Mouse (Mus musculus) neutrophil, adult 5-6 weeks (primary cell): ENCODE results near the gene Clnk. TPM values are rescaled to one million over a fixed set of nuclear protein-coding genes. Genes with fewer than 3 reads are reported as not detected.

Experiments used
- ATAC-seq: fragments of 151-379, 151-347 bp; 2 replicates; pipeline ENCODE4 v1.8.0; 2017; ENCODE audit warnings: mild to moderate bottlenecking, moderate TSS enrichment; ENCODE audit not compliant: insufficient number of reproducible peaks, poor library complexity, low FRiP score, severe bottlenecking; ENCODE audit errors: extremely low read depth
- total RNA-seq: library from RNA; stranded (forward); fragments of 200-1000 nt; gene quantifications from 2 replicates; pipeline ENCODE4 v1.2.3, GENCODE M21; 2017

Clnk gene
- total RNA-seq, 1 experiment from 2014 or later = not detected

DNA sequence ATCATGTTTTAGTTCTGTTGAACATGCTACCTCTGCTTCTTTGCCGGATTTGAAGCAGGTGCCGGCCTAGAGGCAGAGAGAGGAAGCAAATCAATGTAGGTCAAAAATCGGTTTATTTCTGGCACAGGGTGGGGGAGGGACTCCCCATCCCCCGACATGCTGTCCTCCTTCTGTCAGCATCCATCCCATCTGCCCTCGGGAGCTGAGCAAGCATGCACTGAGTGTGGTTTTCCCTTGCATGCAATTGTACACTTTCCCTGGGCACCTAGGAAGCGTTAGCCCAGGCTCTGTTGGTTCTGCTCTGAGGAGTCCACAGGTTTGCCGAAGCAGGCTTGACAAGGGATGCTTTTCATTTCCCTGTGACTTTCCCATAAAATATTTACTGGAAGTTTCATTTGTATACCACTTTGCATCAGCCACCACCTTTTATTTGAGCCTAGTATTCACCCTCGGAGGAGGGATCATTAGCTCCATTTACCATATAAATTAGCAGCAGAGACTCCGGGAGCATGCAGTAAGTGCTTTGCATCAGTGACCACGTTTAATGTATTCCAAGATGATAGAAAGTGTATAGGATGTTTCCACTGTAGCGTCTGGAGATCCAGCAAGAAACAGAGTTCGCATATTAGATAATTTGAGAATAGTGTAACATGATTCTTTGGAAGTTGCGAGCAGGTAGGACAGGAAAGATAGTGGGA, 14.2 kb downstream of the Clnk start:
- no peak for ATAC-seq

DNA sequence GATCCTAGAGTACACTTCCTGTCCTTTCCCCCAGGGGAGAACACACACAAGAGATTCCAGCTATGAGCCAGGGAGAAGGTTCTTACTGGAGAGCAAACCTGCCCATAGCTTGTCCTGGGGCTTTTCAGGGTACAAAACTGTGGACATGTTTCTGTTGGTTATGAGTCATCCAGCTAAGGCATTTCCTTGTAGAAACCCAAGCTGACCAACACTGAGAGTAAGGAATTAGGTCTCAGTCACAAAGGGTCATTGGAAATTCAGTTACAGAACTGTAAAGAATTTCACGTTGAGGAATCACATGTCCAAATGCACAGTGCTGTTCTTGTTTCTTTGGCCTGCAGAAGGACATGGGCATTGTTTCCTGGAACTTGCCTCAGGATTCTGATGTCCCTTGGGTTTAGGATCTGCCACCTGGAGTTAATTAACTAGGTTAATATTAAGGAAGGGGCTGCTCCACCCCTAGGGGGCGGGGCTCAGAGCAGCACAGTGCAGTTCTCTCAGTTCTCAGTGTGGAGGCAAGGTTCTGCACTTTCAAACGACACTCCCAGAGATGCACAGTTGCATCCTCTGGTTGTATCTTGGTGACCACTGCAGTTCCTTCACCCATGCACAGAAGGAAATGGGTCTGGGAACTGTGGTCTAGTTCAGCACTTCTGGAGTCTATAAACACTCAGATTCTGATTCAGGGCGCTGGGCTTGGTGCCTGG, 18.4 kb downstream of the Clnk start:
- ATAC-seq = no peak

DNA sequence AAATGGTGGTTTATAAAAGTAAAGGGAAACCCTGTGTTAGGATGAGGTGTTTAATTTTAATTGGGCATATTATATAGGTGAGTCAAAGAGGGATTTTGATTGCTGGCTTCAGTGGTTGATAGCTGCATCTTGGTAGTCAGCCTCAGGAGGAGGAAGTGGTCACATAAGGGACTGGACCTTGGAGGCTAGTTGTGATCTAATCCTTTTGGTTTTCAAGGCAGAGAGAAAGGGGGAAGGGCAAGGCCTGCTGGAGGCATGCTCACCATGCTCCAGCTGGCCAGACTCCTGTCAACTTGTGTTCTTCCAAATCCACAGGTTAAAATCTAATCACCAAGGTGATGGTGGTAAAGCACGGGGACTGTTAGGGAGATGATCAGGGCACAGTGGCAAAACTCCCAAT, 19.0 kb downstream of the Clnk start:
- no peak for ATAC-seq

DNA sequence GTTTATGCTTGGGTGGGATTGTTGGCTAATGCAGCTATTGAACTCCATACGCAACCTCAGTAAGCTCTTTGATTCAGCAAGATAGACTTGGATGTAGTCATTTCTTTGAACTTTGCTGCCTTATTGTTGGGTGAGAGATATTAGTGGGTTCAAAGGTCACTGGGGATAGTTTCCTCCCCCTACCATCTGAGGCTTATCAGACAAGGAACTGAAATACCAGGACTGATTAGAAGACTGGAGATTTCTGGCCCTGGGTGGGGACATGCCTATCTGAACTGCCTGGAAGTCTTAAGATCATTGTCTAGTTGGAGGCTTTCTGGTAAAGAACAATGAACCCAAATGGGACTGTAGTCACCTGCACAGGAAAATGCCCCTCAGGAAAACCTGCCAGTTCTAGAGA, 26.4 kb downstream of the Clnk start:
- no peak for ATAC-seq

DNA sequence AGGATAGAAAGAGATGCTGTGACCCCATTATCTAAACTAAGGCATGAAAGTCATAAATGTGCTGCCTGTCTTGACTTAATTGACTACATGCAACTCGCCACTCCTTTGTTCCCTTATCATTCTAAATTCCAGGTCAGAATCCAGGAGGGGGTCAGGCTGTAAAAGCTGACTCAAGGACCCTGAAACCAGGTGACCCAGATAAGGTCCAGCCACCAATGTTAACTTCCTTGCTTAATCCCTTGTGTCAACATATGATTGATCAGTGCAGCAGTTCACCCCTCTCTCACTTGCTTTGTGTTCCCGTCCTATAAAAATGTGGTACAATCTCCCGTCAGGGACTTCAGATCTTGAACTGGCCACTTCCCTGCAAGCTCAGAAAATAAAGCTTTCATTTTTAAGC, 31.1 kb downstream of the Clnk start:
- no peak for ATAC-seq

DNA sequence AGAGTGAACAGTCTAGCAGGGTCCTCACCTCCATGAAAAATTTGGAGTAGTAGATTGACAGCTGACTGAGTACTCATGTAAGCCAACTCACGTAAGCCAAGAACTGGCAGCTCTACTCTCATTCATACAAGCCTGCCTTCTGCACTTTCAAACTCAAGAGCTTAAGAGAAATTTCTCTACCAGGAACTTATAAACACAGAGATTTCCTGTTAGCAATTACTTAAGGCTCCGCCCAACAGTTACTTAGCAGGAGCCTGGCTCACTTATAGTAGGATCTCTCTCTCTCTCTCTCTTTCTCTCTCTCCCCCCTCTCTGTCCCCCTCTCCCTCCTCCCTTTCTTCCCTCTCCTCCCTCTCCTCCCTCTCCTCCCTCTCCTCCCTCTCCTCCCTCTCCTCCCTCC, 32.3 kb downstream of the Clnk start:
- no peak for ATAC-seq

DNA sequence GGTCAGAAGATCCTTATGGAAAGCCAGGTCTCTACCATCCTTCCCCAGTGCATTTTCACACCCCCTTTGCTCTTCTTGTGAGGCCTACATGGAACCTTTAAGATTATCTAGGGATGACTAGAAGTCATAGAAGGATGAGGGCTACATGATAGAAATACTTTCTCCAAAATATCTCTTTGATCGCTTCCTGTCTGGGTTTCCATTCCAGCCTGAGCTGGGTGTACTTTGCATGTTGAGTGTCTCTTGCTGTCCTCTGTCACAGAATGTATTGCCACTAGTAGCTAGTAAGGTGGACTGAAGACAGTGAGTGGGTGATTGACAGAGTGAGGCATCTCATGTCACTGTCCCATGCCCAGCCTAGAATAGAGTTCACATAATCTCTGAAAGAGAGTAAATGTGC, 36.6 kb downstream of the Clnk start:
- ATAC-seq = no peak

DNA sequence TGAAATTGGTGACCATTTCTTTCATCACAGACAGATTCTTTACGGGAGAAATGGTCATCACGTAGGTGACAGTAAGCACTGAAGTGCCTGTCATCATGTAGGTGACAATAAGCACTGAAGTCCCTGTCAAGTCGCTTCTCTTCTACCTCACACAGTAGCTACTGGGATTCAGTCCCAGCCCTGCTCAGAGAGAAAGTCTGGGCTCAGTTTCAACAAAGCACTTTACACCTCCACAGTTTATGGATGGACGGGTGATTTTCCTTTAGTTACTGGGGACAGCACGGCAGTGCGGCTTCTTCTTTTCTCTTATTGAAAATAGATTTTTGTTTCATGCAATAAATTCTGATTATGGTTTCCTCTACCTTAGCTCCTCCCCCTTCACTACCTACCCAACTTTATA, 49.3 kb downstream of the Clnk start:
- no peak for ATAC-seq

DNA sequence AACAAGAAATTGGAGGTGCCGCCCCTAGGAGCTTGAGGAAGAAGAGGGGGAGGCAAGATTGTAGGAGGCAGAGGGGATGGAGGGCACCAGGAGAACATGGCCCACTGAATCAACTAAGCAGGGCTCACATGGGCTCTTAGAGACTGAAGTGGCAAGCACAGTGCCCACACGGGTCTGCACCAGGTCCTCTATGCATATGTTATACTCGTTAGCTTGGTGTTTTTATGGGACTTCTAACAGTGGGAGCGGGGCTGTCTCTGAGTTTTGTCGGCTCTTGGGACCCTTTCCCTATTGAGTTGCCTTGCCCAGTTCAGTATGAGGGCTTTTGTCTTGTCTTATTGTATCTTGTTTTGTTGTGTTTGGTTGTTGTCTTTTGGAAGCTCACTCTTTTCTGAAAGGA, 50.0 kb downstream of the Clnk start:
- no peak for ATAC-seq

DNA sequence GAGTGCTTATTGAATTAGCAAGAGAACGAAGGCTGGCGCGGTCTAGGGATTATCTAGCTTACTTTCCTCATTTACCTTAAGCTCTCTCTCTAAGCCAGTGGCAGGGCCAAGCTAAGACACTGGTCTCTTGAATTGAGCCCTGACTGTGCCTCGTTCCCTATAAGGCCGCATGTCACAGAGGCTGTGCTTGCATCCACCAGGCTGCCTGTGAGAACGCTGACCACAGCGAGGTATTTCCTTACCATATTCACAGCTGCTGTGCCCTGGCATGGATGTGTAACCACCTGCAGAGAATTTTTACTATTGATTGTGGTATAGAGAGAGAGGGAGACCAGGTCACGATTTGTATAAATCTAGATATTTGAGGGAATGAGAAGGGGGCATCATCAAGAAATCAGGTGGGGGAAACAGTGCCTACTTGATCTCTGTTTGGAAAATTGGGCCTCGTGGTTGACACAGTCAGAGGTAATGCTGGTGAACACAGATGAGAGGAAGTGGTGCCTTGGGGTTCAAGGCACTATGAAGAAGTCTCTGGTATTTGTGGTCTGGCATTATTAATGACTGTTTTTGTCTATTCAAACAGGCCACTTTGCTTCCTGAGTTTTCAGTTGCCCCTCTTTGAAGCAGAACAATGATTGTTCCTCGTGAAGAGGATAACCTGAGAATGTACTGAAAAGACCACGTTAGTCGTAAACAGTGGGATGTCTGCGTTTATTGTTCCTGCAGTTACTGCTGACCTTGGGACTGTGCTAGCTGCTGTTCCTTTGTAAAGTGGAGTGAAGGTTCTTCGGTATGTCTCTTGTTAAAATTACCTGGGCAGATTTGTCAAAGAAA, 52.3 kb downstream of the Clnk start:
- no peak for ATAC-seq

DNA sequence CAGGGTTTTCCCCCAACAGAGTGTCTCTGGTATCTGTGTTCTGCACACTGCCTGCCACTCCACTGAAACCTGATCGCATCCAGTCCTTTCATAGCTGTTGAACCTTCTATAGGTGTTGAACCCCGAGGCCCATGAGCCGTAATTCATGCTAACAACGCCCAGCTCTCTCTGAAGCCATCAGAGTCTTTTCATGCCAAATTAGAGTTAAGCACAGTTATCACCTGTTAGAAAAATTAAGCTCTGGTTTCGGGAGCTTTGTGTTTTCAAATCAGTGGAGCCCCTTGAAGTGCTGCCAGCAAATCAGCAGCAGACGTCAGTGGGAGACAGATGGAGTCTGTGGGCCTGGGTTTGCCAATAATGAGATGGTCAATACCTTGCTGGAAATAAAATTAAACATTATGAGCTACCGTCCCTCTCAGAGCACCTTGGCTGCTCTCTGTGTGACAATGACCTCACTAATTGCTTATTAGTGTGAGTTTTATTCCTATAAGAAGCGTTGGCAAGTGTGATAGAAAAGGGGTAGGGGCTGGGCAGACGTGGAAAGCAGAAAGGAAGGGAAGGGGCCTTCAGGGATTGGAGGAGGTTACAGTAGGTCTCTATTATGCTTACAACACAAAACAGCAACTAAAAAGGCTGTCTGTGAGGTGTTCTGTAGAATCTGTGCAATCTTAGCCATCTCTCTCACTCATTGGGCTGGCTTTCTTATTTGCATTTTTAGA, 63.1 kb downstream of the Clnk start:
- no peak for ATAC-seq

DNA sequence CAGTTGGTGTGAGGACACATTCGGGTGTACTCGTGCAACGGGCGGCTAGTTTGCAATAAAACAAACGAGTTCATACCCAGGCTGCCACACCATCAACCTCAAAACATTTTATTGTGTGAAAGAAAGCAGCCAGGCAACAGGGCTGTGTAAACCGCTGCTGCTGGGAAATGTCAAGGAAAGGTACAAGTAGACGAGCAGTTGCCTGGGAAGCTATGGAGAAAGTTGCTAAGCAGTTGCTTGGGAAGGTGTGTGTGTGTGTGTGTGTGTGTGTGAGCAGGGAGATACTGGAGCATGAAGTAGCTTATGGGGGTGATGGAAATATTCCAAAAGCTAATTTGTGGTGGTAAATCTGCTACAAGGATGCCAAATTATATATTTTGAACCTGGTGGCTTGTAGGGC, 63.7 kb downstream of the Clnk start:
- ATAC-seq = no peak

DNA sequence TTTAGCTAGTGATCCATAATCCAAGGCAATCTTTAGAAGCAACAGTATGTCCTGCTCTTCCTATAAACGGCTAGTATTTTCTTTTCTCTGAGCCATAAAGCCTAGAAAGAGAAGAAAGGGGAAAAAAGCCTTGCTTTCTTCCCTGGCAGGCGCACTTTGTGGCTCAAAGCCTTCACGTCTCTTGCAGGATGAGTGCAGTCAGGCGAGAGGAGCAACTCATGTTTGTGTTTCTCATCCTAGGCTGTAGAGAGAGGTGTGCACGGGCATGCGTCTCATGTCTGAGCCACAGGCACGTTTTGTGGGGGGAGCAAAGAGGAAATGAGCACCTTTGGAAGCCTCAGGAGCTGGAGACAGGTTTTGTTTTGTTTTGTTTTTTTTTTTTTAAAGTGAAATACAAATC, 64.2 kb downstream of the Clnk start:
- ATAC-seq = no peak

DNA sequence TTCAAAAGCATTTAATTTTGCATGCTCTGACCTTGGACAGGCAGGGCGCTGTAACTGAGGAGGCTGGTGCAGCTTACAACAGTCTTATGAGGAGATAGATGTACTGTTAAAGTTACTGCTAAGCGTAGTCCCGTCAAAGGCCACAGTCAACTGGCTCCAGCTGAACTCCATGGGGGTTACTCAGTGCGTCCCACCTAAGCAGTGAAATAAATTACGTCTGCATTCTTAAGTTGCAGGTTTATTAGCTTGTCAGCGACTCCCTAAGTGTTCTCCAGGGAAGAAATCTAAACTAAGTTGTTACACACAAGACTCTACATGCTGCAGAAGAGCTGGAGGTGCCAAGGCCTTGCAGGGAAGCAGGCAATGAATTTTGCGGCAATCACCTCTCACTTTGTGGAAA, 77.7 kb downstream of the Clnk start:
- ATAC-seq = no peak

DNA sequence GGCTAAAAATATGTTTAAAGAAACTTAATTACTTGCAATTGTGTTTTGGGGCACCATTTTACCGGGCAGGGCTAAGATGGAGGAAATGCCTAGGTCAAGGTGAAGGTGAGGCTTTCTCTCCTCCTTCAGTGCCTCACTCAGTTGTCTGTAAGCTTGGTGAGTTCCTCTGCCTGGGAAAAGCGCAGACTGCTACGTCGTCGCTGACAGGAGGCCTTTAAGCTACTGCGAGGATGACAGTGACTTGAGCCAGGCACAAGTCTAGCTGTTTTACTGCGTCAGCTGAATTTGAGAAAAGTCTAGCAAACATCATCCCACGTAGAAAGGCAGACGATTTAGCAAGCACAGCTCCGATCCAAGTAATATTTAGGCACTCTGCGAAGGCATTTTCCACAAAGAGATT, 81.5 kb downstream of the Clnk start:
- no peak for ATAC-seq

DNA sequence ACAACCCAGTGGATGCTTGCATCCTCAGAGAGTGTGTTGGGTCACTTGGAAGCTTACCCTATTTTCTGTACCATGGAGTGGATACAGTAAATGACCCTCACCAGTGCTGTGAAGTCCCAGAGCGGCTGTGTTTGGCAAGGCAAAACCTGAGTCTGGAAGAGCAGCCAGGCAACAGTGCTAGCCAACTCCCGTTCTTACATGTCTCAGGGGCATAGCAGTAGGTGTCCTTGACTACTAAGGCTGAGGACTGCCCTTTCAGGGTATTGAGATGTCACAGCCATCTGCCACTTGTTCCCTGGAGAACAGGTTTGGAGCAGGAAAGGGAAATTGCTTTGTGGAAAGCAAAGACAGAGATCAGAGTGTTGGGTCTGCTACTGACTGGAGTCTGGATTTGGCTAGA, 85.5 kb downstream of the Clnk start:
- ATAC-seq = no peak

DNA sequence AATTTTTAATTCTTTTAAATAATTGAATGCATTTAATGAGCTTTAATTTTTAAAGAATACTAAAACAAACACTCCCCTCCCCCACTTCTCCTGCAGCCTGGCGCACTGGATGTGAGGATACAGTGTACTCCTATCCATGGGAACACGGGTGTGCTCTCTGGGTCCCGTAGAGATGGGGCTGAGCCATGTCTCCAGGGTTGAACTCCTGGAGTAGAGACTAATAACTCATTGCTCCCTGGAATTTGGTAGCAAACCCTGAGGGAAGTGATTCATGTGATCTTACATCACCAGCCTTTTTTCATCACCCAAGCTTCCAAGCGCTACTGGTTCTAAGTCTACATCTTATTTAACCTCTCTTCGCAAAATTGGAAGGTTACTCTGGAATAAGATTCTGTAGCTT, 87.8 kb downstream of the Clnk start:
- ATAC-seq = no peak

DNA sequence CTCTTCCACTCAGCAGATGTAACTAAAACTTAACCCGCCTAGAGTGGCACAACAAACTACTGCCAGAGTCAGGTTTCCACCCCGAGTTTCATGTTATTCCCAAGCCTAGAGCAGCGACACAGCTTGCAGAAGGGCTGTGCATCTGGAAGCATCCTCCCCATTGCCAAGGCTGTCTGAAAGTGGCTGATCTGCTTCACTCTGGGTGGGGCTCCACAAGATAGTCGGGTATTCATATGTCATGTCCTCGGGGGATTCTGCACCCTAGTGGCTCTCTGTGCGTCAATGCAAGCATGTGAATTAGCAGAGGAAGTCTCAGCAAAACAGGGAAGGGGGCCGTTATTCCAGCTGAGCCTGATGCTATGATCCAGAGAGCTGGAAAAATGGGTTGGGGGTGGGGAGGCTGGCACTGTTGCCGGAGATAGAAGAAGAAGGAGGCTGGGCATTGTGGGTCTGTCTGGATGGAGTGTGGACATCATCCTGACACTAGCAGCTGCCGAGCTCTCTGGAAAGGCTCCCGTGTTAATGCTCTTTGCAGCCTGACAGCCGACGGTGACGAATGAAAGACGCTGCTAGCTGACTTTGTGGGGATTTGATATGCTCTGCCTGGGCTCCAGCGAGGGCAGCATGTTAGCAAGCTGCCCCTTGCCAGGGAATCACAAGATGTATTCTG, 88.6 kb downstream of the Clnk start:
- no peak for ATAC-seq

DNA sequence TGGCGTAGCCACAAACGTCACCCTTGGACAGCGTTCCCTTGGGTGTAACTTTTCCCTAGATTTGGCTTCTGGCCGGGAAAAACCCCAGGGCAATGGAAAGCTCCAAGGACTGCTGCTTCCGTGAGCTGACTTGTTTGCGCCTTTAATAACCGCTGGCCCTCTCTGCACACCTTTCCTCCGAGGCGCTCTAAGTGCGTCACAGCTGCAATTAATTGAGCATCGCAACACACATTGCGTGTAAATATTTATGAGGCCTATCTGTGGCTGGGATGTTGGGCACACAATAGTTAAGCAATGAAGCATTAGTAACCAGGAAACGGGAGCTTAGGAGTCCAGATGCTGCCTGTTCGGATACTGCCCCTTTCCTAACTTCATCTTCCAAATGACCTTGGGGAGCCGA, 90.5 kb downstream of the Clnk start:
- no peak for ATAC-seq
